Mouse (Mus musculus): ENCODE data around the gene Scn3a.

Gene Scn3a

DNA sequence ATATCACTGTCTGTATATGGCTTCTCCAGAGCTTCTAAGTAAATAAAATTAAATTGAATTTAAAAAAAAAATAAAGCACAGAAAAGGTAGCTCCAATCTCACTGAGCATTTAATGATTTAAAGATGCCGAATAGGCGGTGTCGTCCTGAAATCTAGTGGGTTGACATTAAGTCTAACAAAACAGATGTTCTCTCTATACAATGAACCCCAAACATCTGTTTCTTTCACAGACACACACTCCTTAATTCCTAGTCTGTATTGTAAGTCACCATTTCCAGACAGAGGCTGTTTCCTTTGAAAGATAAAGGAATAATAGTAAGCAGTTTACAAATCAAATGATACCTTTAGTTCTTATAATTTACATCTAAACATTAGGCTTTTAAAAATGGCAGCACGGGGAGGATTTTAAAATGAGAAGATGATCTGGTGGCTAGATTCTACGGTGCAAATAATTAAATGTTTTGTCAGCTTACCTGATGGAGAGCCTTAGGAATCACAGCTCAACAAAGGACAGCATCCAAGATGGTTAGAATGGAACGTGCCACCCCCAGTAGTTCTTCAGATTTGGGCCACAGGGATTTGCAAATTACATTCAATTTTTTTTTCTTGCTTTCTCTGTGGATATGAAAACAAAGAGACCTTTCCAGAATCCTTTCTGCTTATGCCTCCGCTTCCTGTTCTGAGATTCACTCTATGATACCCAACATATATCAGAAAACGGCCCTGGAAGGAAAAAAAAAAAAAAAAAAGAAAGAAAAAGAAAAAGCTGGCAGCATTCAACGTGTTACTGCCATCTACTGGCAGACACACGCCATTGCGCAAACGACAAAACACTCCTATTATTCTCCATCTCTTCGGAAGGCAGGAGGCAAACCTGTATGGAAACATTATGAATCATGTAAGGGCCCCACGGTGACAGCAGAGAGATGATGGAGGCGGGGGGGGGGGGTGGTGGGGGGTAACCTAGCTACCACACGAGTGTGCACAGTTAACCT, at the start of gene Scn3a:
Scn3a (minus strand) TSS at position 835 of the 995 bp plus-strand sequence.
- peak; percentile 35 to 46 for DNase-seq (ENCODE audit: low spot score in 2 of 2)

- DNase-seq (ENCODE audit: low spot score in 2 of 2): no peak
These were observed 44.5 kb upstream of the Scn3a start for GRCm38 (mm10) chr2:65611887-65612286.

DNA sequence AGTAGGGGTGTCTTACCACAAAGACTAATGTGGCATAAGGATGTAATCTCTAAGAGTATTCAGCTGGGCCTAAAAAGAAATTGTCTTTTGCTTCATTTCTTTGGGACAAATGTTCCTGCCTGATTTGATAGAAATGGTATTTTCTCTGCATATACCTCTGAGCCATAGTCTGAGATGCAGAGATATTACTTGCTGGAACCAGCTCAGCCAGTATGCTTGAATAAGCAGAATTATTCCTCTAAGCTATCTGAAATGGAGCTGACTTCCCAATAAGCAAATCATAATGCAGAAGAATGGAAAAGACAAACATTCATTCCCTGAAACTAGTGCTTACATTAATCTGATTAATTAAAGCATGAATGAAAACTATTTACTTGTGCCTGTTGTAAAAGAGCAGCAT, 40.4 kb upstream of the Scn3a start:
- no peak for DNase-seq (ENCODE audit: low spot score in 2 of 2)

DNA sequence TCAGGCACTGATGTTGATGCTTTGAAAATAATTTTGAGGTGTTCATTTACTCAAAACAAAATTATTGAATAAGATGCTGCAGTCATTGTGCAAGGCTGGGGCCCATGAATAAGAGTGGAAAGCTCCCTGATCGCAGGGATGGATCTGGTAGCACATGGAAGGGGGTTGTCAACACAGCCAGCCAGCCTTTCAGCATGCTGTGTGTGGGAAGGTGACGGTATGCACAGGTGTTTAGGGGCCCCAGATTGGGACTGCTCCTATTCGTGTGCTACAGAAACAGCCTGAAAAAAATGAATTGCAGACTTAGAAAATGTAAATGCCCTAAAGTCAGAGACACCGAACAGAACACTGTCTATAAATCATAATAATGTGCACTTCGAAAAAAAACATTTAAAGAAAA, 20.3 kb upstream of the Scn3a start:
- peak; percentile 20 to 47 for DNase-seq (ENCODE audit: low spot score in 2 of 2)

DNA sequence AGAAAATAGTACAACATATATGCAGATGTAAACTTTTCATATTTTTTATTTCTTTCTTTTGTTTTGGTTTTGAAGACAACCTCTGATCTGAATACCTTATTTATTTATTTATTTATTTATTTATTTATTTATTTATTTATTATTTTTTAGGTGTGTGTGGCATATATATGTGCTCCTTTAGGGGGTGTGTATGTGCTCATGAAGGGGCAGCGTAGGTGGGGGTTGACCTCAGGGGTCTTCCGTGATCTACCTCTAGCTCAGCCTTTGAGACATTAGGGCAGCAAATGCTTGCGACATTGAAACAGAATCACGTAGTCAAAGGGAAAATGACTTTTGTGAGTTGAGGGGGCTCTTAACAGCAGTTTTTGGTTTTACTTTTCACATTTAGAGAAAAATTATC, 498 bp upstream of the Scn3a start:
- DNase-seq (ENCODE audit: low spot score in 2 of 2): no peak

- no peak for DNase-seq (ENCODE audit: low spot score in 2 of 2)
These were observed 3.5 kb downstream of the Scn3a start for GRCm38 (mm10) chr2:65563898-65564297.

- no peak for DNase-seq (ENCODE audit: low spot score in 2 of 2)
These were observed 9.7 kb downstream of the Scn3a start for GRCm38 (mm10) chr2:65557719-65558118.

- DNase-seq (ENCODE audit: low spot score in 2 of 2): no peak
These were observed 12.8 kb downstream of the Scn3a start for GRCm38 (mm10) chr2:65554662-65555061.

DNA sequence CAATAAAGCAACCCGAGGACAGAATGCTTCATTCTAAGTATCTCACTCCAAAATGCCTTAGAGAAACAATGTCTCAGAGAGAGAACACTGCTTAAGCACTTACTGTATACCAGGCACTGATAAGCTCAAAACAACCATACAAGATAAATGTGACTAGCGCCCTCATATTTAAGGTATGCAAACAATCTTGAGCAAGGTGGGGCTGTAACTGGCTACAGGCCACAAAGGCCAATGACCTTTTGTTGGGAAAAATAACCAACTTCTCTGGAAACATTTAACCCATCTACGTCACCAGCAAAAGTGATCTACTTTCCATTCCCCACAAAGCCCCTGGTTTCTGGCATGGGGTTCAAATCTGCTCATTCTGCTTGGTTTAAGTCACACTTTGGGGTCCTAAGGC, 14.0 kb downstream of the Scn3a start:
- DNase-seq (ENCODE audit: low spot score in 2 of 2): no peak

DNA sequence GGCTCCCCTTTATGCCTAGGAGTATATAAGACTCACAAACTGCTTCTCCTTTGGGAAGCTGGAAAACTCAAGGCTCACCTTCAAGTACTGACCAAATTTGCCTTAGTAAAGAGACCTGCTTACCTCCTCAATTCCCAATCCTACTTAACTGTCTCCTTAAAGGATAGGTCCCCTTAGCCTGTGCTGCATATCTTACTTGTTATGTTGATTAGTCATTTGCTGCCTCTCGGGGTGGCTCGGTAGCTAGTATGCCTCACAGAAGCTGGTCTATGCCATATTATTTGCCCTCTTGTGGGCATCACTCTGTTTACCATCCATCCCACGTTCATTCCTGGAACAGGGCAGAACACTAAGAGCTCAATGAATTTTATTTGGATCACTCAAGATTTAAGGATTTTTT, 14.7 kb downstream of the Scn3a start:
- no peak for DNase-seq (ENCODE audit: low spot score in 2 of 2)

DNA sequence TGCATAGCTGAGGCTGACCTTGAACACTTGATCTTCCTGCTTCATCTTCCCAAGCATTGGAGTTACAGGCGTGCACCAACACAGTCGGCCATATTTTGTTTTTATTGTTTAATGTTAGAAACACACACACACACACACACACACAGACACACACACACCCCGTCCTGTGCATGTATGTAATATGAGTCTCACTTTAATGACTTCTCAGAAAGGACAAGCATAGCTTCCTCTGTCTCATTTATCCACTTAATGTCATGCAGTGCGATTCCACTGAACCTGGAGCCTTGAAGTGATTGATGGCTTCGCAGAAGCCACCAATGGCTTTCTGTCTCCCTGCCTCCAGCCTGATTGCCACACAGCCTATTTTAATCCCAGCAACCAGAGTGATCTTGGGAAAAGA, 15.2 kb downstream of the Scn3a start:
- no peak for DNase-seq (ENCODE audit: low spot score in 2 of 2)

DNA sequence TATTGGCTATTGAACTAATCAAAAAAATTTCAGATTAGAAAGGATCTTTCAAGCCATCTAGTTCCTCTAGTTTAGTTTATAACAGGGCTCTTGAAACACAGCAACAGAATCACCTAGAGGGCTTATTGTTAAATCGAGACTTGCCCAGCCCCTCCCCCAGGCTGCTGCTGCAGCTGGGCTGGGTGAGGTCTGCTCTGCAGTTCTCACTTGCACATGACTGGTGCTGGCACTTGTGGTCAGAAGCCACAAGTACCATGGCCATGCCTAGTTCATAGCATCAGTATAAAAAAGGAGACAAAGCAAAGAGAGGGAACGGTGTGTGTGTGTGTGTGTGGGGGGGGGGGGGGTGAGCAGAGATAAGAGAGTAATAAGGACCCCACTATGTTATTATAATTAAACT, 15.7 kb downstream of the Scn3a start:
- DNase-seq (ENCODE audit: low spot score in 2 of 2): no peak

DNA sequence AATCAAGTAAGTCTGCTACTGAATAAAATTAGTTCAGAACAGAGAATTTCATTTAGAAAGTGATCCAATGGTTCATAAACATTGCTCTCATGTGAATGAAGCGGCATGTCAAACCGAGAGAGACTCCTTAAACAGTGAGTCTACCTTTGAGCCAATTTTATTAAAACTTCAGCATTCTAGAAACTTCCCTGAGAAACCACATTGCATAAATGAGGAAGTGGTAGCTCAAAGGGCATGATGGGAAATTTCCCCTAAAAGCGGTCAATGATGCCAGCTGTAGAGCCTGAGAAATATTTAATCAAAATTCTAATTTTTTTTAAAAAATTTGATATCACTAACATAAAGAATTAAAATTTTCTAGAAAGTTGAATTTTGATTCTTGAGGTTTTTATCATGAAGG, 16.9 kb downstream of the Scn3a start:
- DNase-seq (ENCODE audit: low spot score in 2 of 2): no peak

- DNase-seq (ENCODE audit: low spot score in 2 of 2): no peak
These were observed 18.8 kb downstream of the Scn3a start for GRCm38 (mm10) chr2:65548665-65549064.

- DNase-seq (ENCODE audit: low spot score in 2 of 2): no peak
These were observed 20.1 kb downstream of the Scn3a start for GRCm38 (mm10) chr2:65547341-65547740.

DNA sequence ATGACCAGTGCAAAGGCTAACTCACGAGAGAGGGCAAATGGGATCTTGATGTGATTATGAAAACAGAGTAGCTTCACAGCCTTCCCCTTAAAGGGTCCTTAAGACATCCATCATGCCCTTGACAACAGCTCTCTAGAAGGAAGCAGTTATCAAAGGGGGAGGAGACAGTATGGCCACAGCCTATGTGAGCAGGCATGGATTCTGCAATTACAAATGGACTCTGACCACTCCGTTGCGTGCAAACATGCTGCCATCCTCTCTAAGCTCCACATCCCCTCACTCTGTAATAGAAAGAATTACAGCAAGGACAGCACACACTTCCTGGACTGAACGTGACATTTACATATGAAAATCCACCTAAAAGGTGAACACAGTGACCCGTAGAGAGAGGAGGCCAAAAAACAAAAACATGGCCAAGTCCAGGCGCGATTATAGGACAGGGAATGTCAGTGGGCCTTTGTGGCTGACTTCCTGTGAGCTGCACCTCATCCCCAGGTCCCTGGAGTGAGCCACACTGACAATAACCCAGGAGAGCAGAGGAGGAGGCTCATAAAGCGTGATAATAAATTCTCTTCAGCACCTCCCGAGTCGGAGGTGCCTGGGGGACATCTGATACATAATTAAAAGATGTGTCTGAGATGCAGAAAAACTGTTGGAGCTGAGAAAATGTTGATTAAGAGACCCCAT, 24.4 kb downstream of the Scn3a start:
- DNase-seq (ENCODE audit: low spot score in 2 of 2): no peak

DNA sequence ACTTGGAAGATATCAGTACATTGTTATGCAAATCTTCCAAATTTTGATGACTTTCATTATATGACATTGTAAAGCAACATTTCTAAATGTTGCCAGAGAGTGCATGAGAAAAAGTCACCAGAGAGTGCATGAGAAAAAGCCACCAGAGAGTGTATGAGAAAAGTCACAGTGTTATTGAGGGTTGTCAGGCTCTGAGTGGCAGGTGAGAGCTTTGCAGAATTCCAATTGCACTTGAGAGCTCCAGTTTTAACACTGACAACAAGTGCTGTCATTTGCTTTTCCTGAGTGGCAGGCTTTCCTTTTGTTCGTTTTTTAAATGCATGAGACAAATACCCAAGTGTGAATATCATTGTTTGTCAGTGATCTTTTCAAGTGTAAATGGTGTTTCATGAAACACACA, 25.6 kb downstream of the Scn3a start:
- DNase-seq (ENCODE audit: low spot score in 2 of 2): no peak

DNA sequence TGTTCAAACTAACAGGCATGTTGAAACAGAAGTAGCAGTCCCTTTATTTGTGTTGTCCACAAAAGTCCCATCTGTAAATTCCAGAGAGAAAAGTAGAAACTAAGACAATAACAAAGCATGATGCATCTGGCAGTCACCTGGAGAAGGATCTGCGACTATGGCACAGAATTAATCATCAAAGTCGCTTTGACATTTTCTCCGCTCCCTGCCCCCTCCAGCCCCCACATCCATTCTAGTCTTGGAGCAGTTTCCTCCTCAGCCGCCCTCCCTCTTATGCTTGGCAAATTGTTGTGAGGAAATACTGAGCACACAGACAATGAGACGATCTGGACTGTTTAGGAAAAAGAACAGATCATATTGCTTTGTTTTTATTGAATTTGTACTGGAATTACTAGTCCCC, 29.0 kb downstream of the Scn3a start:
- no peak for DNase-seq (ENCODE audit: low spot score in 2 of 2)

DNA sequence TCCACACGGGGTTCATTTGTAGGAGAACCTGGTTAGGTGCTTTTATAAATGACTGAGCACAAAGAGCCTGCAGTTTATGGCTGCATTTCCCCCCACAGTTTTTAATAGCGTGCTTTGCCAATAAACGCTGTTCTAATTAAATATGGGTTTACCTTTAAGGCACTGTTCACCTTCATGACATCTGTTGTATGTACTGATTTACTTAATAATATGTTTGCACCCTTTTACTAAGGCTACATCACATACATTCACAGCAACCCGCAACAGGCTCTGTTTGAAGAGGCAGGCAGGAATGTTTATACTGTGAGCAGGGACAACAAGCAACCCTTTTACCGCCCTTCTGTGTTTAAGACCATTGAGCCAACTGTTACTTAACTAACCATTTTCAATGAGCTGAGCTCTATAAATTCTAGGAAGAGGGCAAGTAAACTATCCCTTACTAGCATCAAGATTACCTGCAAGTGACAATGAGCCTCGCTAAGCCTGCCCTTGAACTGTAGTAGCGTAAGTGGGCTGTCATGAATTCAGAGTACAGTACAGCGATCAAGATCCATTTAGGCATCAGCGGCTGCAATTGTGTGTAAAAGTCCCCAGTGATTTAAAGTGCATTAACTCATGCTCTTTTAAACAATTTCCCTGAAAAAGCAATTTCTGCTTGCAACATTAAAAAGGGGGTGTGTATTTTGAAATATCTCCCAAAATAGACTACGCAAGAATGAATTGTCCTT, 35.1 kb downstream of the Scn3a start:
- DNase-seq (ENCODE audit: low spot score in 2 of 2): no peak

DNA sequence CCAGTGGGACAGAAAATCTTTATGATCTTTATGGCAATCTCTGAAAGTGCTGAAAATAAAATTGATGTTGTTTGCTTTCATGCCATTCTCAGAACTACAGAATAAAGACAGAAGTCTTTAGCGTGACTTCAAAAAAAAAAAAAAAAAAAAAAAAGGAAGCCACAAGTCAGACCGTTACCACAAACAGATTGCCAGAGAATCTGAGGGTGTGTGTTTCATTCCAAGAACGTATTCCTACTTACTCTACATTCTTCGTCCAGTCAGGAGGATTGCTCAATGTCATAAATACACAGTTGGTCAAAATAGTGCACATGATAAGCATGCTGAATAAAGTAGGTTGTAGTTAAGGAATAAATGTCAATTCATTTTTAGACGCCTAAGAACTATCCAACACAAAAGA, 38.3 kb downstream of the Scn3a start:
- DNase-seq (ENCODE audit: low spot score in 2 of 2): no peak

GRCm38 (mm10) chr2:65516703-65517102, 50.7 kb downstream of the Scn3a start:
- DNase-seq (ENCODE audit: low spot score in 2 of 2): no peak

GRCm38 (mm10) chr2:65508217-65508616, 59.2 kb downstream of the Scn3a start:
- DNase-seq (ENCODE audit: low spot score in 2 of 2): no peak

All from right cerebral cortex, postnatal 36 days (tissue).